Mouse (Mus musculus) ES-Bruce4 (cell line): ENCODE results near the gene Aoc2. TPM values are rescaled to one million over a fixed set of nuclear protein-coding genes. Genes with fewer than 3 reads are reported as not detected.

Experiments used
- H3K27ac ChIP-seq: 2 replicates; pipeline ENCODE4 v1.5.1; 2012; ENCODE audit warnings: low read length, inconsistent platforms; ENCODE audit not compliant: insufficient read depth
- H3K27me3 ChIP-seq: 2 replicates; pipeline ENCODE4 v1.6.1; 2012; ENCODE audit warnings: mild to moderate bottlenecking, low read length, inconsistent platforms; ENCODE audit not compliant: control insufficient read depth, poor library complexity, insufficient read depth, severe bottlenecking
- H3K36me3 ChIP-seq: 2 replicates; pipeline ENCODE4 v1.6.1; 2012; ENCODE audit warnings: inconsistent platforms, mild to moderate bottlenecking, low read length, moderate library complexity; ENCODE audit not compliant: control insufficient read depth, poor library complexity, insufficient read depth, severe bottlenecking
- H3K4me1 ChIP-seq: one replicate; pipeline ENCODE4 v1.8.1; 2011; ENCODE audit warnings: low read length; ENCODE audit not compliant: control insufficient read depth, insufficient read depth
- H3K4me3 ChIP-seq: 2 replicates; pipeline ENCODE4 v1.5.1; 2011; ENCODE audit warnings: low read depth, mild to moderate bottlenecking, low read length
- H3K9ac ChIP-seq: 2 replicates; pipeline ENCODE4 v1.6.1; 2012; ENCODE audit warnings: low read depth, mild to moderate bottlenecking, inconsistent platforms; ENCODE audit not compliant: poor library complexity, severe bottlenecking
- H3K9me3 ChIP-seq: replicated peaks from 2 replicates; pipeline ENCODE4 v1.6.1; 2012; ENCODE audit warnings: mild to moderate bottlenecking, low read length, inconsistent platforms; ENCODE audit not compliant: control insufficient read depth, poor library complexity, insufficient read depth, severe bottlenecking
- CTCF ChIP-seq: IDR thresholded peaks from one replicate; pipeline ENCODE4 v1.8.1; 2011; ENCODE audit warnings: low read depth, low read length
- EP300 ChIP-seq: IDR thresholded peaks from 2 replicates; pipeline ENCODE4 v1.6.1; 2011; ENCODE audit warnings: low read depth, low read length; ENCODE audit not compliant: insufficient read depth
- POLR2A ChIP-seq: IDR thresholded peaks from one replicate; pipeline ENCODE4 v1.8.1; 2011; ENCODE audit warnings: low read length; ENCODE audit not compliant: insufficient read depth
- polyA plus RNA-seq: library from polyadenylated mRNA; stranded (reverse); fragments of >200 nt; gene quantifications from 2 replicates; pipeline ENCODE4 v1.2.4, GENCODE M21; 2011; ENCODE audit warnings: low read depth; ENCODE audit not compliant: missing spikeins, insufficient read depth, insufficient read length

The Aoc2 gene
- polyA plus RNA-seq, 1 experiment: 3.5 TPM

- Histone ChIP-seq H3K27ac (no peak overlapping the region), H3K27me3 (no peaks in the 10 kb centered on the region), H3K36me3 (no peaks in the 10 kb centered on the region), H3K9me3 (no peaks in the 10 kb centered on the region), H3K4me3 (no peak overlapping the region), H3K9ac (no peak overlapping the region), H3K4me1 (peaks cover under 1% of the 10 kb centered on the region)
- TF ChIP-seq EP300: no peak
- TF ChIP-seq CTCF: no peak
- TF ChIP-seq POLR2A: no peak
Observed at GRCm38 (mm10) chr11:101357505-101358182, 32.8 kb downstream of the Aoc2 start.

GRCm38 (mm10) chr11:101359776-101360175 is 34.9 kb downstream of the Aoc2 start:
- TF ChIP-seq EP300: no peak
- no peak for TF ChIP-seq POLR2A
- no peak for TF ChIP-seq CTCF
- no peaks in the 10 kb centered on the region for H3K36me3 ChIP-seq
- H3K4me1 ChIP-seq: no peaks in the 10 kb centered on the region
- H3K27ac ChIP-seq: no peak overlapping the region
- no peak overlapping the region for H3K9ac ChIP-seq
- no peaks in the 10 kb centered on the region for H3K27me3 ChIP-seq
- H3K9me3 ChIP-seq: no peaks in the 10 kb centered on the region
- H3K4me3 ChIP-seq: no peak overlapping the region

GRCm38 (mm10) chr11:101360651-101361113 is 35.8 kb downstream of the Aoc2 start:
- Histone ChIP-seq H3K27ac (no peak overlapping the region), H3K9me3 (no peaks in the 10 kb centered on the region), H3K4me3 (no peak overlapping the region), H3K9ac (no peak overlapping the region), H3K4me1 (no peaks in the 10 kb centered on the region), H3K36me3 (no peaks in the 10 kb centered on the region), H3K27me3 (no peaks in the 10 kb centered on the region)
- TF ChIP-seq EP300: no peak
- no peak for TF ChIP-seq CTCF
- TF ChIP-seq POLR2A: no peak

- Histone ChIP-seq H3K27me3 (no peaks in the 10 kb centered on the region), H3K27ac (no peak overlapping the region), H3K9me3 (no peaks in the 10 kb centered on the region), H3K4me3 (no peak overlapping the region), H3K9ac (no peak overlapping the region), H3K36me3 (no peaks in the 10 kb centered on the region), H3K4me1 (no peaks in the 10 kb centered on the region)
- no peak for TF ChIP-seq POLR2A
- TF ChIP-seq EP300: no peak
- no peak for TF ChIP-seq CTCF
Observed at GRCm38 (mm10) chr11:101364531-101364931, 39.7 kb downstream of the Aoc2 start.

GRCm38 (mm10) chr11:101367326-101367935 is 42.6 kb downstream of the Aoc2 start, which contains the start of gene G6pc:
Gene G6pc (plus strand): TSS chr11:101367561.
- no peak within 1 kb of the TSS for H3K9ac ChIP-seq
- no peaks in the 10 kb centered on the region for H3K9me3 ChIP-seq
- TF ChIP-seq EP300 (no peak), CTCF (no peak), POLR2A (no peak)
- no peaks in the 10 kb centered on the region for H3K36me3 ChIP-seq
- H3K27ac ChIP-seq: no peak within 1 kb of the TSS
- no peaks in the 10 kb centered on the region for H3K27me3 ChIP-seq
- no peaks in the 10 kb centered on the region for H3K4me1 ChIP-seq
- H3K4me3 ChIP-seq: no peak within 1 kb of the TSS

- Histone ChIP-seq H3K27ac (no peak overlapping the region), H3K36me3 (no peaks in the 10 kb centered on the region), H3K9me3 (no peaks in the 10 kb centered on the region), H3K9ac (no peak overlapping the region), H3K4me3 (no peak overlapping the region), H3K4me1 (no peaks in the 10 kb centered on the region), H3K27me3 (no peaks in the 10 kb centered on the region)
- TF ChIP-seq CTCF (no peak), EP300 (no peak), POLR2A (no peak)
Observed at GRCm38 (mm10) chr11:101370141-101370540, 45.3 kb downstream of the Aoc2 start.
